In genomic region chr6:111481866-111482265, GRCm38 (mm10) we compare ENCODE assay signal across 26 mouse cellular contexts.
DNase-seq lines count a peak whose midpoint lies in the region; ATAC-seq and TF ChIP-seq lines count a peak whose summit lies in the region.
"Had no signal": no experiment of that assay in that cellular context is flagged by ENCODE, and none has a peak within 500 bp of the region (broad histone marks: within the 10 kb centered on the region; RNA-seq: fewer than 3 reads in every experiment).

No protein-coding gene starts in this region.

- H3K9me3 ChIP-seq in forebrain, embryonic 14.5 days (replicated peaks; ENCODE audit: control insufficient read depth, low read length) = no peaks in the 10 kb centered on the region
- H3K9me3 ChIP-seq in forebrain, embryonic 15.5 days = no peaks in the 10 kb centered on the region
- no peaks in the 10 kb centered on the region for H3K9me3 ChIP-seq in neural tube, embryonic 15.5 days (replicated peaks)
- H3K9me3 ChIP-seq: hindbrain, embryonic 12.5 days; hindbrain, embryonic 15.5 days had no signal

- no peak overlapping the region for H3K4me2 ChIP-seq in forebrain, embryonic 14.5 days (ENCODE audit: low read length)
- no peak overlapping the region for H3K4me2 ChIP-seq in forebrain, embryonic 15.5 days (replicated peaks)
- no peak overlapping the region for H3K4me2 ChIP-seq in neural tube, embryonic 15.5 days
- H3K4me2 ChIP-seq: heart, embryonic 11.5 days; hindbrain, embryonic 12.5 days; hindbrain, embryonic 15.5 days had no signal

- no peaks in the 10 kb centered on the region for H3K36me3 ChIP-seq in forebrain, embryonic 14.5 days (ENCODE audit: control insufficient read depth, insufficient read depth, low read length)
- H3K36me3 ChIP-seq in forebrain, embryonic 15.5 days = no peaks in the 10 kb centered on the region
- no peaks in the 10 kb centered on the region for H3K36me3 ChIP-seq in neural tube, embryonic 15.5 days
- H3K36me3 ChIP-seq: G1E; hindbrain, embryonic 12.5 days; hindbrain, embryonic 15.5 days had no signal

- DNase-seq in forebrain, embryonic 14.5 days (ENCODE audit: low spot score) = peak; percentile 40
- DNase-seq in layer of hippocampus, adult 2 months (ENCODE audit: low spot score in 2 of 2) = no peak
- DNase-seq in layer of hippocampus, adult 18-20 months (ENCODE audit: low spot score in 2 of 2) = no peak
- no peak for DNase-seq in neural tube, embryonic 10.5 days (ENCODE audit: extremely low spot score, low spot score)
- DNase-seq in brain, adult 2 months (ENCODE audit: low read depth, low spot score) = peak; percentile 52
- no peak for DNase-seq in kidney, adult 9 months
- DNase-seq: adrenal gland, adult 8-10 months; adrenal gland, postnatal 25 days; B cell, adult 2 months; cerebellum, adult 11 months; cerebellum, adult 2 months; cerebellum, adult 9-11 months; cerebellum, postnatal 25 days; gastrocnemius, adult 2 months; gastrocnemius, postnatal 14 days; heart, adult 11 months had no signal

- no peaks in the 10 kb centered on the region for H3K4me1 ChIP-seq in forebrain, embryonic 14.5 days (ENCODE audit: control insufficient read depth, insufficient read depth, low read length)
- H3K4me1 ChIP-seq in forebrain, embryonic 15.5 days = 0 out of 2 replicates have a peak, but pooled peaks cover 3% of the 10 kb centered on the region
- H3K4me1 ChIP-seq in neural tube, embryonic 15.5 days = no peaks in the 10 kb centered on the region
- H3K4me1 ChIP-seq: hindbrain, embryonic 12.5 days; hindbrain, embryonic 15.5 days had no signal

- no peak overlapping the region for H3K9ac ChIP-seq in forebrain, embryonic 14.5 days (ENCODE audit: low read length)
- no peak overlapping the region for H3K9ac ChIP-seq in forebrain, embryonic 15.5 days (replicated peaks)
- H3K9ac ChIP-seq in neural tube, embryonic 15.5 days (replicated peaks) = no peak overlapping the region
- H3K9ac ChIP-seq: hindbrain, embryonic 12.5 days; hindbrain, embryonic 15.5 days had no signal

- no peak for TF ChIP-seq CTCF in layer of hippocampus, adult 2 months (conservative IDR thresholded peaks at IDR 0.05)

- H3K27ac ChIP-seq in forebrain, embryonic 14.5 days (ENCODE audit: low read depth, low read length) = no peak overlapping the region
- no peak overlapping the region for H3K27ac ChIP-seq in forebrain, embryonic 15.5 days (replicated peaks)
- peak overlapping the region; percentile 40 for H3K27ac ChIP-seq in layer of hippocampus, adult 2 months
- 0 out of 2 replicates have a peak overlapping the region, but pooled peaks have one; percentile 11 for H3K27ac ChIP-seq in neural tube, embryonic 15.5 days (replicated peaks)
- H3K27ac ChIP-seq: gastrocnemius, adult 2 months; hindbrain, embryonic 12.5 days; hindbrain, embryonic 15.5 days had no signal

- no peak overlapping the region for H3K4me3 ChIP-seq in forebrain, embryonic 14.5 days (ENCODE audit: low read depth, low read length)
- no peak overlapping the region for H3K4me3 ChIP-seq in forebrain, embryonic 15.5 days
- no peak overlapping the region for H3K4me3 ChIP-seq in layer of hippocampus, adult 2 months
- no peak overlapping the region for H3K4me3 ChIP-seq in neural tube, embryonic 15.5 days (replicated peaks)
- H3K4me3 ChIP-seq: gastrocnemius, adult 2 months; hindbrain, embryonic 12.5 days; hindbrain, embryonic 15.5 days had no signal

- ATAC-seq in forebrain, embryonic 14.5 days = no peak
- ATAC-seq in forebrain, embryonic 15.5 days (replicated peaks) = no peak
- no peak for ATAC-seq in neural tube, embryonic 15.5 days (ENCODE audit: low FRiP score)
- ATAC-seq: forebrain, embryonic 16.5 days; inflammation-experienced regulatory T-cells, adult 6 months; intestine, embryonic 16.5 days had no signal

- no peaks in the 10 kb centered on the region for H3K27me3 ChIP-seq in forebrain, embryonic 14.5 days (replicated peaks; ENCODE audit: control insufficient read depth, insufficient read depth, low read length)
- no peaks in the 10 kb centered on the region for H3K27me3 ChIP-seq in forebrain, embryonic 15.5 days
- H3K27me3 ChIP-seq in neural tube, embryonic 15.5 days (replicated peaks) = no peaks in the 10 kb centered on the region
- H3K27me3 ChIP-seq: CH12.LX; hindbrain, embryonic 12.5 days; hindbrain, embryonic 15.5 days had no signal

- WGBS in forebrain, embryonic 14.5 days = 20% methylated on average over 1 of the region's 1 CpGs
- 13% methylated on average over 1 of the region's 1 CpGs for WGBS in forebrain, embryonic 15.5 days
- 24% methylated on average over 1 of the region's 1 CpGs for WGBS in neural tube, embryonic 15.5 days

Comparison
In these comparisons a context has a peak if more than half of its experiments do, and no peak if none do; other contexts are left out.
1. DNase-seq: peak in forebrain, embryonic 14.5 days (single experiment) and brain, adult 2 months (single experiment); none in layer of hippocampus, adult 2 months (0 of 2), layer of hippocampus, adult 18-20 months (0 of 2), neural tube, embryonic 10.5 days (single experiment) and kidney, adult 9 months (single experiment).
2. H3K27ac ChIP-seq: peak in layer of hippocampus, adult 2 months (single experiment) and neural tube, embryonic 15.5 days (single experiment); none in forebrain, embryonic 14.5 days (single experiment) and forebrain, embryonic 15.5 days (single experiment).